9 mouse cellular contexts compared by ENCODE assay signal in genomic region chr10:62843787-62844491, GRCm38 (mm10). TPM values are rescaled to one million over a fixed set of nuclear protein-coding genes. Genes with fewer than 3 reads are reported as not detected.
DNase-seq lines count a peak whose midpoint lies in the region; ATAC-seq and TF ChIP-seq lines count a peak whose summit lies in the region.
"Had no signal": no experiment of that assay in that cellular context is flagged by ENCODE, and none has a peak within 500 bp of the region (broad histone marks: within the 10 kb centered on the region; RNA-seq: fewer than 3 reads in every experiment).

No protein-coding gene starts in this region.

- H3K9ac ChIP-seq in lung, embryonic 14.5 days = no peak overlapping the region
- no peak overlapping the region for H3K9ac ChIP-seq in forebrain, embryonic 16.5 days (replicated peaks; ENCODE audit: low read depth, low read length)

- H3K4me1 ChIP-seq in E14TG2a.4 (replicated peaks; ENCODE audit: low read depth, low read length) = peaks cover 96% of the 10 kb centered on the region
- peaks cover 21% of the 10 kb centered on the region for H3K4me1 ChIP-seq in embryonic facial prominence, embryonic 10.5 days
- 0 out of 2 replicates have a peak, but pooled peaks cover 8% of the 10 kb centered on the region for H3K4me1 ChIP-seq in lung, embryonic 14.5 days (ENCODE audit: insufficient read depth)
- H3K4me1 ChIP-seq in forebrain, embryonic 16.5 days (replicated peaks; ENCODE audit: control insufficient read depth, insufficient read depth, low read length) = peaks cover 6% of the 10 kb centered on the region
- H3K4me1 ChIP-seq in thymus, adult 2 months (replicated peaks; ENCODE audit: control insufficient read depth, insufficient read depth, low read length) = 0 out of 2 replicates have a peak, but pooled peaks cover 2% of the 10 kb centered on the region

- peaks cover 98% of the 10 kb centered on the region for H3K36me3 ChIP-seq in E14TG2a.4 (ENCODE audit: insufficient read depth, low read length)
- peaks cover 18% of the 10 kb centered on the region for H3K36me3 ChIP-seq in embryonic facial prominence, embryonic 10.5 days (replicated peaks)
- peaks cover 14% of the 10 kb centered on the region; the same call in 1 of the 2 replicates for H3K36me3 ChIP-seq in lung, embryonic 14.5 days (ENCODE audit: insufficient read depth)
- peaks cover 6% of the 10 kb centered on the region; the same call in 1 of the 2 replicates for H3K36me3 ChIP-seq in forebrain, embryonic 16.5 days (ENCODE audit: control insufficient read depth, insufficient read depth)
- no peaks in the 10 kb centered on the region for H3K36me3 ChIP-seq in thymus, adult 2 months (ENCODE audit: control insufficient read depth, insufficient read depth, low read length)

- no peaks in the 10 kb centered on the region for H3K27me3 ChIP-seq in E14TG2a.4 (ENCODE audit: insufficient read depth, low read length)
- no peaks in the 10 kb centered on the region for H3K27me3 ChIP-seq in embryonic facial prominence, embryonic 10.5 days (replicated peaks; ENCODE audit: low read depth, poor library complexity, severe bottlenecking)
- H3K27me3 ChIP-seq in lung, embryonic 14.5 days (ENCODE audit: insufficient read depth, low read length) = no peaks in the 10 kb centered on the region
- H3K27me3 ChIP-seq in forebrain, embryonic 16.5 days (replicated peaks; ENCODE audit: control insufficient read depth, insufficient read depth, low read length) = no peaks in the 10 kb centered on the region
- H3K27me3 ChIP-seq in thymus, adult 2 months (ENCODE audit: control insufficient read depth, insufficient read depth, low read length) = no peaks in the 10 kb centered on the region
- H3K27me3 ChIP-seq: Patski had no signal

- H3K4me2 ChIP-seq in lung, embryonic 14.5 days = no peak overlapping the region; the same call in 1 of the 2 replicates
- H3K4me2 ChIP-seq in forebrain, embryonic 16.5 days (ENCODE audit: low read length) = no peak overlapping the region

- intact Hi-C loops in heart, postnatal 36 days (cut with DNase I) = loop anchor here (5.0 kb wide), 1 partner anchor 178 kb away; the partner anchor contains the start of genes Hnrnph3 and Pbld2

- no peak for TF ChIP-seq CTCF in E14TG2a.4 (conservative IDR thresholded peaks at IDR 0.05; ENCODE audit: low read length)
- no peak for TF ChIP-seq CTCF in lung, embryonic 14.5 days (IDR thresholded peaks at IDR 0.05; ENCODE audit: low read depth)
- no peak for TF ChIP-seq CTCF in thymus, adult 2 months (IDR thresholded peaks at IDR 0.05; ENCODE audit: borderline replicate concordance, control insufficient read depth, extremely low read depth, insufficient read depth, low read length, poor library complexity)

- no peak for TF ChIP-seq POLR2A in thymus, adult 2 months (IDR thresholded peaks at IDR 0.05; ENCODE audit: control insufficient read depth, extremely low read depth, insufficient read depth, low read length, poor library complexity)

- ATAC-seq in lung, embryonic 14.5 days (ENCODE audit: insufficient read depth) = peak; percentile 82
- no peak for ATAC-seq in forebrain, embryonic 16.5 days
- ATAC-seq: Patski had no signal

- peak; percentile 48 for DNase-seq in embryonic facial prominence, embryonic 10.5 days (ENCODE audit: low spot score)
- DNase-seq in heart, postnatal 36 days = peak; percentile 19 to 32
- DNase-seq in lung, embryonic 14.5 days = peak; percentile 64
- DNase-seq in layer of hippocampus, adult 11-12 months (ENCODE audit: low spot score) = no peak
- no peak for DNase-seq in layer of hippocampus, postnatal 14 days (ENCODE audit: low spot score in 2 of 2)
- no peak for DNase-seq in thymus, adult 2 months

- 71% methylated on average over 9 of the region's 9 CpGs for whole genome bisulfite sequencing in embryonic facial prominence, embryonic 10.5 days
- WGBS in lung, embryonic 14.5 days = 27% methylated on average over 9 of the region's 9 CpGs
- WGBS in forebrain, embryonic 16.5 days = 87% methylated on average over 9 of the region's 9 CpGs
- WGBS in thymus, adult 2 months = 86% methylated on average over 9 of the region's 9 CpGs

- H3K4me3 ChIP-seq in E14TG2a.4 (replicated peaks; ENCODE audit: low read length) = 0 out of 2 replicates have a peak overlapping the region, but pooled peaks have one; percentile 17
- H3K4me3 ChIP-seq in embryonic facial prominence, embryonic 10.5 days = no peak overlapping the region
- no peak overlapping the region for H3K4me3 ChIP-seq in lung, embryonic 14.5 days (ENCODE audit: low read depth, low read length)
- H3K4me3 ChIP-seq in forebrain, embryonic 16.5 days (replicated peaks; ENCODE audit: low read length) = no peak overlapping the region
- no peak overlapping the region for H3K4me3 ChIP-seq in thymus, adult 2 months (ENCODE audit: control insufficient read depth, insufficient read depth, low read length)

- no peaks in the 10 kb centered on the region for H3K9me3 ChIP-seq in E14TG2a.4 (ENCODE audit: low read length)
- H3K9me3 ChIP-seq in embryonic facial prominence, embryonic 10.5 days = no peaks in the 10 kb centered on the region
- no peaks in the 10 kb centered on the region for H3K9me3 ChIP-seq in lung, embryonic 14.5 days (ENCODE audit: low read depth, low read length)
- no peaks in the 10 kb centered on the region for H3K9me3 ChIP-seq in forebrain, embryonic 16.5 days (ENCODE audit: control insufficient read depth, low read length)

- H3K27ac ChIP-seq in embryonic facial prominence, embryonic 10.5 days (replicated peaks) = peak overlapping the region; percentile 35
- H3K27ac ChIP-seq in lung, embryonic 14.5 days (ENCODE audit: low read depth) = peak overlapping the region; percentile 42; the same call in 1 of the 2 replicates
- no peak overlapping the region for H3K27ac ChIP-seq in forebrain, embryonic 16.5 days (ENCODE audit: low read length)
- no peak overlapping the region for H3K27ac ChIP-seq in thymus, adult 2 months (ENCODE audit: control insufficient read depth, insufficient read depth, low read length)

RNA-seq across cellular contexts. Expression of gene Ccar1, which starts 51.9 kb away (rescaled TPM):
- 173 and 174 TPM in 2 replicates for polyA plus RNA-seq in embryonic facial prominence, embryonic 10.5 days (2016; fragmentation: Nextera tagmentation; extraction: Ambion mirVana)
- total RNA-seq in heart, postnatal 36 days (2021) = 10 to 100 TPM; 49.5 to 50.7 TPM
- 145 and 150 TPM in 2 replicates for polyA plus RNA-seq in lung, embryonic 14.5 days (2014; fragmentation: Nextera tagmentation; extraction: Ambion mirVana)
- total RNA-seq in layer of hippocampus, postnatal 14 days (2021) = 10 to 100 TPM; 64.6 to 68.3 TPM
- 126 and 137 TPM in 2 replicates for polyA plus RNA-seq in forebrain, embryonic 16.5 days (2015; fragmentation: Nextera tagmentation; extraction: Ambion mirVana)
- 171 and 180 TPM in 2 replicates for polyA plus RNA-seq in thymus, adult 2 months (2012; rRNA removed)

Comparison
In these comparisons a context has a peak if more than half of its experiments do, and no peak if none do; other contexts are left out.
1. DNase-seq: peak in embryonic facial prominence, embryonic 10.5 days (single experiment), heart, postnatal 36 days (2 of 2) and lung, embryonic 14.5 days (single experiment); none in layer of hippocampus, adult 11-12 months (single experiment), layer of hippocampus, postnatal 14 days (0 of 2) and thymus, adult 2 months (single experiment).
2. H3K27ac ChIP-seq: peak in embryonic facial prominence, embryonic 10.5 days (single experiment) and lung, embryonic 14.5 days (single experiment); none in forebrain, embryonic 16.5 days (single experiment) and thymus, adult 2 months (single experiment).